Mouse (Mus musculus) MEL (cell line): Measurements from ENCODE around the gene Fndc5. TPM values are rescaled to one million over a fixed set of nuclear protein-coding genes. Genes with fewer than 3 reads are reported as not detected.

Experiments used
- DNase-seq: peaks from one replicate; pipeline ENCODE4 v3.0.0; 2011; ENCODE audit warnings: low read depth, low spot score
- H3K27ac ChIP-seq: 2 replicates; pipeline ENCODE4 v1.5.1; 2012; ENCODE audit warnings: low read depth, mild to moderate bottlenecking, control low read depth, low read length, moderate library complexity; ENCODE audit not compliant: control insufficient read depth
- H3K27me3 ChIP-seq, 2 experiments: fragments of 150-350 bp in 1 of 2; sonication (generic) in 1 of 2; 2 replicates each; pipeline ENCODE4 v1.6.1; 2012; ENCODE audit warnings: low read length in 2 of 2, mild to moderate bottlenecking in 2 of 2, improper control_type of control experiment in 1 of 2, moderate library complexity in 1 of 2; ENCODE audit not compliant: insufficient read depth in 2 of 2, control insufficient read depth in 1 of 2
- H3K36me3 ChIP-seq, 2 experiments: 2 replicates each; pipeline ENCODE4 v1.6.1; 2012 to 2014; ENCODE audit warnings: low read length in 2 of 2, improper control_type of control experiment in 1 of 2, inconsistent platforms in 1 of 2, mild to moderate bottlenecking in 1 of 2; ENCODE audit not compliant: insufficient read depth in 2 of 2, control insufficient read depth in 1 of 2
- H3K4me1 ChIP-seq, 2 experiments: fragments of 150-350 bp in 1 of 2; sonication (generic) in 1 of 2; 2 replicates each; pipeline ENCODE4 v1.6.1; 2012; ENCODE audit warnings: low read length in 2 of 2, improper control_type of control experiment in 1 of 2, mild to moderate bottlenecking in 1 of 2; ENCODE audit not compliant: insufficient read depth in 2 of 2, control insufficient read depth in 1 of 2
- H3K4me3 ChIP-seq, 2 experiments: fragments of 150-350 bp in 1 of 2; sonication (generic) in 1 of 2; 2 replicates each; pipeline ENCODE4 v1.5.1; 2012; ENCODE audit warnings: low read depth in 2 of 2, low read length in 2 of 2, mild to moderate bottlenecking in 2 of 2, moderate library complexity in 2 of 2, control low read depth in 1 of 2, improper control_type of control experiment in 1 of 2; ENCODE audit not compliant: control insufficient read depth in 1 of 2, insufficient read depth in 1 of 2
- H3K79me2 ChIP-seq: 2 replicates; pipeline ENCODE4 v1.6.1; 2012; ENCODE audit warnings: mild to moderate bottlenecking, low read length, moderate library complexity; ENCODE audit not compliant: control insufficient read depth, poor library complexity, insufficient read depth
- H3K9ac ChIP-seq: 2 replicates; pipeline ENCODE4 v1.6.1; 2012; ENCODE audit warnings: low read depth, mild to moderate bottlenecking, control low read depth, low read length, moderate library complexity; ENCODE audit not compliant: control insufficient read depth, poor library complexity, severe bottlenecking
- H3K9me3 ChIP-seq: fragments of 150-350 bp; sonication (generic); replicated peaks from 2 replicates; pipeline ENCODE4 v1.6.1; 2012; ENCODE audit warnings: mild to moderate bottlenecking, low read length, improper control_type of control experiment, moderate library complexity; ENCODE audit not compliant: insufficient read depth
- BHLHE40 ChIP-seq: IDR thresholded peaks from 2 replicates; pipeline ENCODE4 v1.6.1; 2012; ENCODE audit warnings: low read depth, mild to moderate bottlenecking, inconsistent platforms, low read length, improper control_type of control experiment, borderline replicate concordance
- CHD2 ChIP-seq: IDR thresholded peaks from 2 replicates; pipeline ENCODE4 v1.6.1; 2011; ENCODE audit warnings: low read length, improper control_type of control experiment
- ELF1 ChIP-seq: IDR thresholded peaks from 2 replicates; pipeline ENCODE4 v1.6.1; 2014; ENCODE audit warnings: low read depth, mild to moderate bottlenecking, inconsistent platforms, low read length, improper control_type of control experiment, moderate library complexity
- ETS1 ChIP-seq: IDR thresholded peaks from 2 replicates; pipeline ENCODE4 v1.6.1; 2012; ENCODE audit warnings: low read depth, mild to moderate bottlenecking, inconsistent platforms, low read length, improper control_type of control experiment, moderate library complexity
- HCFC1 ChIP-seq: IDR thresholded peaks from 2 replicates; pipeline ENCODE4 v1.6.1; 2012; ENCODE audit warnings: low read depth, mild to moderate bottlenecking, inconsistent platforms, low read length, improper control_type of control experiment, moderate library complexity
- MAZ ChIP-seq: IDR thresholded peaks from 2 replicates; pipeline ENCODE4 v1.6.1; 2012; ENCODE audit warnings: low read depth, mild to moderate bottlenecking, inconsistent platforms, low read length, improper control_type of control experiment
- MEF2A ChIP-seq: IDR thresholded peaks from 2 replicates; pipeline ENCODE4 v1.6.1; 2014; ENCODE audit warnings: low read depth, mild to moderate bottlenecking, inconsistent platforms, low read length, improper control_type of control experiment; ENCODE audit not compliant: poor library complexity, insufficient replicate concordance, severe bottlenecking; ENCODE audit errors: extremely low read depth
- MXI1 ChIP-seq: IDR thresholded peaks from 2 replicates; pipeline ENCODE4 v1.6.1; 2011; ENCODE audit warnings: mild to moderate bottlenecking, low read depth, low read length, improper control_type of control experiment
- MYB ChIP-seq: IDR thresholded peaks from 2 replicates; pipeline ENCODE4 v1.6.1; 2011; ENCODE audit warnings: mild to moderate bottlenecking, low read depth, low read length, improper control_type of control experiment
- MYC ChIP-seq: IDR thresholded peaks from 2 replicates; pipeline ENCODE4 v1.6.1; 2011; ENCODE audit warnings: low read depth, mild to moderate bottlenecking, low read length, improper control_type of control experiment, moderate library complexity
- NRF1 ChIP-seq: IDR thresholded peaks from 2 replicates; pipeline ENCODE4 v1.6.1; 2014; ENCODE audit warnings: low read depth, mild to moderate bottlenecking, inconsistent platforms, low read length, improper control_type of control experiment, moderate library complexity; ENCODE audit not compliant: poor library complexity, insufficient read depth, severe bottlenecking
- POLR2AphosphoS2 ChIP-seq: IDR thresholded peaks from 2 replicates; pipeline ENCODE4 v1.6.1; 2011; ENCODE audit warnings: low read length, improper control_type of control experiment
- RCOR1 ChIP-seq: IDR thresholded peaks from 2 replicates; pipeline ENCODE4 v1.6.1; 2012; ENCODE audit warnings: low read depth, mild to moderate bottlenecking, inconsistent platforms, low read length, improper control_type of control experiment
- SIN3A ChIP-seq: IDR thresholded peaks from 2 replicates; pipeline ENCODE4 v1.6.1; 2012; ENCODE audit warnings: low read length, improper control_type of control experiment, inconsistent platforms
- SMC3 ChIP-seq: IDR thresholded peaks from 2 replicates; pipeline ENCODE4 v1.6.1; 2011; ENCODE audit warnings: low read depth, low read length, improper control_type of control experiment
- TAL1 ChIP-seq: IDR thresholded peaks from 2 replicates; pipeline ENCODE4 v1.6.1; 2012; ENCODE audit warnings: mild to moderate bottlenecking, inconsistent platforms, low read length, moderate library complexity, mixed read lengths
- TCF12 ChIP-seq: IDR thresholded peaks from 2 replicates; pipeline ENCODE4 v1.6.1; 2014; ENCODE audit warnings: low read depth, mild to moderate bottlenecking, inconsistent platforms, low read length, improper control_type of control experiment, moderate library complexity
- USF2 ChIP-seq, 2 experiments: IDR thresholded peaks; 2 replicates each; pipeline ENCODE4 v1.6.1; 2011 to 2012; ENCODE audit warnings: improper control_type of control experiment in 2 of 2, low read length in 2 of 2, borderline replicate concordance in 1 of 2, inconsistent platforms in 1 of 2, low read depth in 1 of 2, mild to moderate bottlenecking in 1 of 2; ENCODE audit not compliant: insufficient read depth in 1 of 2
- ZC3H11A ChIP-seq: IDR thresholded peaks from 2 replicates; pipeline ENCODE4 v1.6.1; 2012; ENCODE audit warnings: low read depth, mild to moderate bottlenecking, inconsistent platforms, low read length, improper control_type of control experiment
- ZKSCAN1 ChIP-seq: IDR thresholded peaks from 2 replicates; pipeline ENCODE4 v1.6.1; 2012; ENCODE audit warnings: low read depth, mild to moderate bottlenecking, inconsistent platforms, low read length, improper control_type of control experiment, moderate library complexity
- ZNF384 ChIP-seq: IDR thresholded peaks from 2 replicates; pipeline ENCODE4 v1.6.1; 2012; ENCODE audit warnings: low read depth, mild to moderate bottlenecking, inconsistent platforms, low read length, improper control_type of control experiment
- polyA plus RNA-seq, 2 experiments: library from polyadenylated mRNA; stranded (reverse) in 1 of 2; unstranded in 1 of 2; fragments of >175 nt in 1 of 2; fragments of >200 nt in 1 of 2; gene quantifications; 2 replicates each; pipeline versions ENCODE4 v1.2.1 to v1.2.4; 2012; ENCODE audit warnings: low replicate concordance in 2 of 2, low read depth in 1 of 2; ENCODE audit not compliant: insufficient read length in 2 of 2, insufficient read depth in 1 of 2, missing spikeins in 1 of 2
- total RNA-seq: library from RNA; depleted of rRNA; stranded (reverse); fragments of 300-350 nt; gene quantifications from 2 replicates; pipeline ENCODE4 v1.2.3, GENCODE M21; 2012

Gene Fndc5
- total and polyA plus RNA-seq, 3 experiments: 15.8 to 123 (median 35.9) TPM

DNA sequence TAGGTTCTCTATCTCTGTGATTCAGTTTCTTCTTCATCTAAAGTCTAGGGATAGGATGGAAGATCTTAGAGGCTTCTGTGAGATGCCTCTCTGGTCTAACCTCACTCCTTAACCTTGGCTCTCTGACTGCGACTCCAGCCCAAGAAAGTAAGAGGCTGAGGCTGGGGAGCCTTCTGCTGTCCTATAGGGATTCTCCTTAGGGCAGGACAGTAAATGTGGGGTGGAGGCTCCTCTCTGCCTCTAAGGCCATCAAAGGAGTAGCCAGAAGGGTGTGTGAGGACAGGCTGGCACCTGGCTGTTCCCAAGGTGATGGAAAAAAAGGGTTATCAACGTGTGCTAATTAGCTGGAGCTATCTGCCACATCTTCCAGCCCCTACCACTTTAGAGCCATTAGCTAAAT, 1.2 kb upstream of the Fndc5 start:
- no peak for DNase-seq
- Histone ChIP-seq H3K4me3 (no peak overlapping the region), H3K79me2 (peaks cover 3% of the 10 kb centered on the region; the same call in 1 of the 2 replicates), H3K9ac (no peak overlapping the region), H3K9me3 (no peaks in the 10 kb centered on the region), H3K4me1 (peaks cover 23 to 39% of the 10 kb centered on the region in 2 experiments), H3K27me3 (no peaks in the 10 kb centered on the region)
- TF ChIP-seq BHLHE40: no peak
- TF ChIP-seq MAZ: no peak
- no peak for TF ChIP-seq USF2 (IDR thresholded peaks at IDR 0.05; ENCODE audit: borderline replicate concordance in 1 of 2, insufficient read depth in 1 of 2, low read depth in 1 of 2, low read length in 2 of 2)
- TF ChIP-seq, all 39 proteins: peak for 0
- Histone ChIP-seq H3K27ac (no peak overlapping the region), H3K36me3 (peaks cover 0 to 31% of the 10 kb centered on the region in 2 experiments; a peak in 2 of 4 replicates)

DNA sequence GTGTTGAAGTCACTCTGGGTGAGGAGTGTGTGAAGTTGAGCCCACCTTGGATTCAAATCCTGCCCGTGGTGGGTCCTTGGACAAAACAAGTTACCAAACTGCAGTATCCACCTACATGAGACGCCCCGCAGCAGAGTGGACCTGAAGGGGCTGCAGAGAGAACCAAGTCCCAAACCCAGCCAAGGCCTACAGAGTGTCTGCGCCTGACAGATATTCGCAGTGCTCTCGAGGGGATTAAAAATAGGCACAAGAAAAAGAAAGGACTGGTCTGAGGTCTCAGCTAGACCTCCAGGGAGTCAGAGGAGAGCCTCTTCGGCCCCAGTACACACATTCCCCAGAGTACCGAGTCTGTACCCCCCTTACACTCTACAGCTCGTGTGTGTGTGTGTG, 615 bp upstream of the Fndc5 start:
- Histone ChIP-seq H3K9me3 (no peaks in the 10 kb centered on the region), H3K36me3 (peaks cover 0 to 34% of the 10 kb centered on the region in 2 experiments; a peak in 2 of 4 replicates), H3K9ac (peak overlapping the region; percentile 70), H3K27ac (no peak overlapping the region), H3K79me2 (peaks cover 3% of the 10 kb centered on the region; the same call in 1 of the 2 replicates), H3K4me1 (peaks cover 28 to 41% of the 10 kb centered on the region in 2 experiments)
- DNase-seq: peak; percentile 27
- TF ChIP-seq SIN3A: 0 out of 2 replicates have a peak, but pooled peaks have one; percentile 26
- no peak for TF ChIP-seq CHD2
- TF ChIP-seq, all 39 proteins: peak for 1
- H3K27me3 ChIP-seq: no peaks in the 10 kb centered on the region
- peak overlapping the region; percentile 56 to 63 for H3K4me3 ChIP-seq

- Histone ChIP-seq H3K79me2 (peaks cover 3% of the 10 kb centered on the region; the same call in 1 of the 2 replicates), H3K27me3 (no peaks in the 10 kb centered on the region), H3K9ac (peak overlapping the region; percentile 74), H3K9me3 (no peaks in the 10 kb centered on the region), H3K4me1 (peaks cover 35 to 54% of the 10 kb centered on the region in 2 experiments), H3K4me3 (peak overlapping the region; percentile 59 to 92), H3K27ac (peak overlapping the region; percentile 45), H3K36me3 (peaks cover 0 to 44% of the 10 kb centered on the region in 2 experiments; a peak in 2 of 4 replicates)
- peak; percentile 61 for DNase-seq
- TF ChIP-seq ZNF384 (no peak), ELF1 (no peak), MXI1 (peak; percentile 51; the same call in 1 of the 2 replicates), ZC3H11A (no peak), USF2 (IDR thresholded peaks at IDR 0.05; ENCODE audit: borderline replicate concordance in 1 of 2, insufficient read depth in 1 of 2, low read depth in 1 of 2, low read length in 2 of 2) (no peak), POLR2AphosphoS2 (no peak), TCF12 (no peak), NRF1 (0 out of 2 replicates have a peak, but pooled peaks have one; percentile 10), TAL1 (no peak), CHD2 (no peak), MEF2A (no peak), MYB (no peak), SMC3 (no peak), SIN3A (peak; percentile 36; the same call in 1 of the 2 replicates), HCFC1 (peak; percentile 47; the same call in 1 of the 2 replicates), ZKSCAN1 (no peak), ETS1 (0 out of 2 replicates have a peak, but pooled peaks have one; percentile 19), MYC (peak; percentile 37; the same call in 1 of the 2 replicates), RCOR1 (no peak), MAZ (no peak)
Observed at GRCm38 (mm10) chr4:129137392-129138321, 858 bp downstream of the Fndc5 start.
